Mouse (Mus musculus) adrenal gland, postnatal 36 days (tissue): Measurements from ENCODE around the gene Scn5a. TPM values are rescaled to one million over a fixed set of nuclear protein-coding genes. Genes with fewer than 3 reads are reported as not detected.

Experiments
- DNase-seq, 2 experiments: peaks; one replicate each; pipeline ENCODE4 v3.0.0; 2021; ENCODE audit warnings: mixed read lengths in 1 of 2
- total RNA-seq, 2 experiments: library from RNA; stranded (reverse); gene quantifications; 2 replicates each; pipeline ENCODE4 v1.2.3; 2021

Gene Scn5a
- total RNA-seq, 2 experiments from 2014 or later: 0.10 TPM

GRCm38 (mm10) chr9:119564803-119565202 is 14.0 kb downstream of the Scn5a start:
- DNase-seq: no peak

GRCm38 (mm10) chr9:119563617-119564016 is 15.2 kb downstream of the Scn5a start:
- DNase-seq: no peak

GRCm38 (mm10) chr9:119562256-119562655 is 16.6 kb downstream of the Scn5a start:
- DNase-seq: no peak

- no peak for DNase-seq
These were observed 17.1 kb downstream of the Scn5a start for GRCm38 (mm10) chr9:119561746-119562145.

GRCm38 (mm10) chr9:119559537-119560276 is 19.1 kb downstream of the Scn5a start:
- DNase-seq: no peak

- peak; percentile 47 to 62 for DNase-seq
These were observed 20.5 kb downstream of the Scn5a start for GRCm38 (mm10) chr9:119558119-119558854.

- DNase-seq: no peak
These were observed 22.8 kb downstream of the Scn5a start for GRCm38 (mm10) chr9:119556043-119556442.

GRCm38 (mm10) chr9:119547528-119547927 is 31.3 kb downstream of the Scn5a start:
- DNase-seq: no peak

- no peak for DNase-seq
These were observed 31.7 kb downstream of the Scn5a start for GRCm38 (mm10) chr9:119547128-119547527.

GRCm38 (mm10) chr9:119540726-119541125 is 38.1 kb downstream of the Scn5a start:
- DNase-seq: no peak

- DNase-seq: no peak
These were observed 41.0 kb downstream of the Scn5a start for GRCm38 (mm10) chr9:119537823-119538222.

GRCm38 (mm10) chr9:119531684-119532417 is 47.0 kb downstream of the Scn5a start:
- no peak for DNase-seq

GRCm38 (mm10) chr9:119524511-119524910 is 54.3 kb downstream of the Scn5a start:
- no peak for DNase-seq

- peak; percentile 25 to 32 for DNase-seq
These were observed 55.5 kb downstream of the Scn5a start for GRCm38 (mm10) chr9:119523301-119523700.

GRCm38 (mm10) chr9:119519116-119519515 is 59.7 kb downstream of the Scn5a start:
- no peak for DNase-seq

- DNase-seq: no peak
These were observed 60.6 kb downstream of the Scn5a start for GRCm38 (mm10) chr9:119518177-119518576.

GRCm38 (mm10) chr9:119517467-119517866 is 61.3 kb downstream of the Scn5a start:
- no peak for DNase-seq

GRCm38 (mm10) chr9:119516815-119517214 is 62.0 kb downstream of the Scn5a start:
- DNase-seq: no peak

- no peak for DNase-seq
These were observed 63.4 kb downstream of the Scn5a start for GRCm38 (mm10) chr9:119515454-119515853.

- no peak for DNase-seq
These were observed 63.8 kb downstream of the Scn5a start for GRCm38 (mm10) chr9:119514986-119515385.

- no peak for DNase-seq
These were observed 65.0 kb downstream of the Scn5a start for GRCm38 (mm10) chr9:119513816-119514215.

GRCm38 (mm10) chr9:119512993-119513392 is 65.8 kb downstream of the Scn5a start:
- no peak for DNase-seq

- no peak for DNase-seq
These were observed 67.9 kb downstream of the Scn5a start for GRCm38 (mm10) chr9:119510902-119511301.
